Mouse (Mus musculus): ENCODE measurements at regions not wholly inside any gene's neighbourhood (a gene's known extent, or its start where the extent isn't known, plus 50 kb on each side); places are given as distances from the start of the nearest gene placed in this dataset.

DNA sequence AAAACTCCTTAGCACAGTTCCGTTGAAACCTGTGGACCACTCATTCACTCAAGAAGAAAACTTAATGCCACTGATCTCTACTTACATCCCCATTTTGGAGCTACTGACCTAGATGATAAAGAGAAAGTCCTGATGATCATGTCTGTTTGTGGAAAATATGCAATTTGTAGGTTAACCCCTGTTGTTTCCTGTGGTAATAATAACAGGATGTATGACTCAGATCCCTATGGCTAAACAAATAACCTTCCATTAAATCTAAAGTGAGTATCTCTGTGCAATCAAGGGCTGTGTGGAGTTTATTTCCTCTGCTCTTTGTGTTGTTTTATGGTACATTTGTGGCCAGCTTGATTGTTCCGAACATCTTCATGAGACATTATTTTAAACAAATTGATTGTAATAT is 711.1 kb downstream of the Car8 start:
- dilution Hi-C loops (cut with MboI; ENCODE audit: extremely low pct_ligation_motif_present, extremely low pct_unique_long_range_greater_than_20kb, low sequenced_read_pairs) = no loop called here

DNA sequence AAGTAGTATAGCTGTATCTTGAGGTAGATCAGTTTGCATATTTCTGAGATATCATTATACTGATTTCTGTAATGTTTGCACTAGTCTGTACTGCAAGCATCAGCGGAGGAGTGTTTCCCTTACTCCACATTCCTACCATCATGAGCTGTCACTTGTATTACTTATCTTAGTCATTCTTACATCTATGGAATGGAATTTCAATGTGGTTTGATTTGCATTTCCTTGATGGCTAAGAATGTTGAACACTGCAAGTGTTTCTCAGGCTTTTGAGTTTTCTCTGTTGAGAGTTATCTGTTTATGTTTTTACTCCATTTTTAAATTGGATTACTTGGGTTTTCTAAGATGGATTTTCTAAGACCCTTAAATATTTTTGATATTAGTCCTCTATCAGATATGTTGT is 725.8 kb downstream of the Car8 start:
- Histone ChIP-seq H3K4me2 (ENCODE audit: insufficient read depth, low read depth, poor library complexity, severe bottlenecking) (no peak overlapping the region), H3K36me3 (replicated peaks in 1 of 2; ENCODE audit: control insufficient read depth in 1 of 2, insufficient read depth in 1 of 2, low read length in 1 of 2) (no peaks in the 10 kb centered on the region), H3K9ac (ENCODE audit: insufficient read depth, low read depth) (no peak overlapping the region), H3K27me3 (replicated peaks) (no peaks in the 10 kb centered on the region), H3K27ac (ENCODE audit: insufficient read depth, low read depth) (no peak overlapping the region), H3K79me2 (replicated peaks; ENCODE audit: control insufficient read depth, extremely low read depth, insufficient read depth, poor library complexity, severe bottlenecking) (no peaks in the 10 kb centered on the region), H3K4me3 (replicated peaks in 1 of 3; ENCODE audit: low read depth in 2 of 3, low read length in 2 of 3, poor library complexity in 1 of 3) (no peak overlapping the region), H3K4me1 (ENCODE audit: control insufficient read depth in 1 of 2, insufficient read depth in 2 of 2) (no peaks in the 10 kb centered on the region), H3K9me3 (replicated peaks; ENCODE audit: low read length) (no peaks in the 10 kb centered on the region)
- DNase-seq (ENCODE audit: extremely low read depth) = no peak
- in situ Hi-C loops (cut with MboI; ENCODE audit: low pct_ligation_motif_present, low pct_unique_long_range_greater_than_20kb, low sequenced_read_pairs) (no loop called here), dilution Hi-C loops (cut with MboI; ENCODE audit: extremely low pct_ligation_motif_present, extremely low pct_unique_long_range_greater_than_20kb, low sequenced_read_pairs) (no loop called here)
- TF ChIP-seq ETS1 (conservative IDR thresholded peaks at IDR 0.05; ENCODE audit: low read depth, low read length) = no peak

More for the DNA sequence above, 711.1 kb downstream of the Car8 start:
- no peak for DNase-seq (ENCODE audit: extremely low read depth)
- H3K27ac ChIP-seq (ENCODE audit: insufficient read depth, low read depth) = no peak overlapping the region
- no peaks in the 10 kb centered on the region for H3K79me2 ChIP-seq (replicated peaks; ENCODE audit: control insufficient read depth, extremely low read depth, insufficient read depth, poor library complexity, severe bottlenecking)
- H3K9ac ChIP-seq (ENCODE audit: insufficient read depth, low read depth) = no peak overlapping the region
- in situ Hi-C loops (cut with MboI; ENCODE audit: low pct_ligation_motif_present, low pct_unique_long_range_greater_than_20kb, low sequenced_read_pairs) = no loop called here
- H3K27me3 ChIP-seq (replicated peaks) = no peaks in the 10 kb centered on the region
- no peak overlapping the region for H3K4me3 ChIP-seq (replicated peaks in 1 of 3; ENCODE audit: low read depth in 2 of 3, low read length in 2 of 3, poor library complexity in 1 of 3)
- H3K9me3 ChIP-seq (replicated peaks; ENCODE audit: low read length) = no peaks in the 10 kb centered on the region
- TF ChIP-seq CHD2 (IDR thresholded peaks at IDR 0.05; ENCODE audit: low read length) = no peak
- TF ChIP-seq ZMIZ1 (IDR thresholded peaks at IDR 0.05; ENCODE audit: low read depth, low read length) = no peak
- TF ChIP-seq MXI1 (IDR thresholded peaks at IDR 0.05; ENCODE audit: low read depth, low read length) = no peak
- TF ChIP-seq MEF2A (IDR thresholded peaks at IDR 0.05; ENCODE audit: borderline replicate concordance, low read depth, low read length) = no peak
- no peak for TF ChIP-seq MAZ (IDR thresholded peaks at IDR 0.05; ENCODE audit: low read depth, low read length)
- no peak for TF ChIP-seq RAD21 (IDR thresholded peaks at IDR 0.05; ENCODE audit: low read depth, low read length)
- no peak for TF ChIP-seq JUND (conservative IDR thresholded peaks at IDR 0.05; ENCODE audit: low read depth, low read length)
- no peak for TF ChIP-seq BHLHE40 (IDR thresholded peaks at IDR 0.05; ENCODE audit: low read depth, low read length)
- no peak for TF ChIP-seq TBP (conservative IDR thresholded peaks at IDR 0.05; ENCODE audit: low read depth, low read length)
- no peak for TF ChIP-seq MAX (IDR thresholded peaks at IDR 0.05; ENCODE audit: low read length)
- TF ChIP-seq TCF12 (IDR thresholded peaks at IDR 0.05; ENCODE audit: low read depth, low read length) = no peak
- no peak for TF ChIP-seq NELFE (IDR thresholded peaks at IDR 0.05; ENCODE audit: low read depth, low read length)
- no peak for TF ChIP-seq POLR2AphosphoS2 (IDR thresholded peaks at IDR 0.05; ENCODE audit: low read depth, low read length)
- no peak for TF ChIP-seq KAT2A (IDR thresholded peaks at IDR 0.05; ENCODE audit: insufficient replicate concordance, low read length)
- no peak for TF ChIP-seq USF2 (conservative IDR thresholded peaks at IDR 0.05; ENCODE audit: low read depth, low read length)
- TF ChIP-seq E2F4 (IDR thresholded peaks at IDR 0.05; ENCODE audit: insufficient replicate concordance, low read depth, low read length) = no peak
- TF ChIP-seq RCOR1 (conservative IDR thresholded peaks at IDR 0.05; ENCODE audit: low read depth, low read length) = no peak
- TF ChIP-seq SIN3A (IDR thresholded peaks at IDR 0.05; ENCODE audit: low read length) = no peak
- TF ChIP-seq PAX5 (IDR thresholded peaks at IDR 0.05; ENCODE audit: low read length) = no peak
- TF ChIP-seq CHD1 (IDR thresholded peaks at IDR 0.05; ENCODE audit: low read depth, low read length) = no peak
- no peaks in the 10 kb centered on the region for H3K4me1 ChIP-seq (ENCODE audit: control insufficient read depth in 1 of 2, insufficient read depth in 2 of 2)
- H3K4me2 ChIP-seq (ENCODE audit: insufficient read depth, low read depth, poor library complexity, severe bottlenecking) = no peak overlapping the region
- no peaks in the 10 kb centered on the region for H3K36me3 ChIP-seq (replicated peaks in 1 of 2; ENCODE audit: control insufficient read depth in 1 of 2, insufficient read depth in 1 of 2, low read length in 1 of 2)

Data from CH12.LX (cell line).